Comparison of ENCODE assay signal across 15 mouse cellular contexts in the genomic region with DNA sequence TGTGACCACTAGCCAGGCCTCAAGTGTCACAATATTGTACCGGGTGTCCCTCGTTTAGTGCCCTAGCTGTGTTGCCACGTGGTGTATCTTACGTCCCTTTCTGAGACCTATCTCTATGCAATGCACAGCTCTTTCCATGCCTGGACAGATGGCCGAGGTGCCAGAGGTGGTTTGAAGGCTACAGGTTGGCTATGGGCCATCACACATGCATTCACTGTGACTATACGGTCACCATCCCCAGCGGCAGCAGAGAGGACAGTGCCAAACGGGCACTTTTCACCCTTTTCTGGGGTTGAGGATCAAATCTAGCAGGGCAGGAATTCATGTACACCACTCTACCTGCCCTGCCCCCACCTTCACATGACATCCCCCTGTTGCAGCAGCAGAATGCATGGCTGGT.
DNase-seq lines count a peak whose midpoint lies in the region; ATAC-seq and TF ChIP-seq lines count a peak whose summit lies in the region.
"Had no signal": no experiment of that assay in that cellular context is flagged by ENCODE, and none has a peak within 500 bp of the region (broad histone marks: within the 10 kb centered on the region; RNA-seq: fewer than 3 reads in every experiment).

No protein-coding gene starts in this region.

- peaks cover 55% of the 10 kb centered on the region for H3K4me1 ChIP-seq in hindbrain, embryonic 12.5 days
- peaks cover 53% of the 10 kb centered on the region for H3K4me1 ChIP-seq in midbrain, embryonic 13.5 days (replicated peaks)
- H3K4me1 ChIP-seq in neural tube, embryonic 15.5 days: peaks cover 50% of the 10 kb centered on the region
- peaks cover 4% of the 10 kb centered on the region; the same call in 1 of the 2 replicates for H3K4me1 ChIP-seq in intestine, postnatal 0 days (replicated peaks; ENCODE audit: control insufficient read depth, insufficient read depth, low read length)

- no peak overlapping the region for H3K9ac ChIP-seq in hindbrain, embryonic 12.5 days
- peak overlapping the region; percentile 39; the same call in 1 of the 2 replicates for H3K9ac ChIP-seq in midbrain, embryonic 13.5 days (replicated peaks)
- no peak overlapping the region for H3K9ac ChIP-seq in neural tube, embryonic 15.5 days (replicated peaks)
- no peak overlapping the region for H3K9ac ChIP-seq in intestine, postnatal 0 days (ENCODE audit: low read depth, low read length)
- H3K9ac ChIP-seq: embryonic facial prominence, embryonic 13.5 days; stomach, embryonic 15.5 days had no signal

- intact Hi-C loops in left cerebral cortex, postnatal 4 days (cut with DNase I): loop anchor here (5.0 kb wide), 1 partner anchor 71 kb away; a partner anchor contains a TSS

- WGBS in hindbrain, embryonic 12.5 days: 27% methylated on average over 8 of the region's 8 CpGs
- 18% methylated on average over 8 of the region's 8 CpGs for WGBS in midbrain, embryonic 13.5 days
- WGBS in neural tube, embryonic 15.5 days: 23% methylated on average over 8 of the region's 8 CpGs
- WGBS in intestine, postnatal 0 days: 77% methylated on average over 8 of the region's 8 CpGs

- no peak overlapping the region for H3K4me3 ChIP-seq in hindbrain, embryonic 12.5 days
- H3K4me3 ChIP-seq in midbrain, embryonic 13.5 days (replicated peaks): no peak overlapping the region
- H3K4me3 ChIP-seq in neural tube, embryonic 15.5 days (replicated peaks): no peak overlapping the region
- no peak overlapping the region for H3K4me3 ChIP-seq in intestine, postnatal 0 days (ENCODE audit: low read depth, low read length)
- H3K4me3 ChIP-seq: embryonic facial prominence, embryonic 13.5 days; left cerebral cortex, adult 2 months; stomach, embryonic 15.5 days had no signal

- H3K27me3 ChIP-seq in hindbrain, embryonic 12.5 days: peaks cover 53% of the 10 kb centered on the region
- peaks cover 61% of the 10 kb centered on the region for H3K27me3 ChIP-seq in midbrain, embryonic 13.5 days
- peaks cover 15% of the 10 kb centered on the region for H3K27me3 ChIP-seq in neural tube, embryonic 15.5 days (replicated peaks)
- H3K27me3 ChIP-seq in intestine, postnatal 0 days (replicated peaks; ENCODE audit: control insufficient read depth, insufficient read depth, low read length): no peaks in the 10 kb centered on the region

- DNase-seq in left cerebral cortex, postnatal 4 days: peak; percentile 47
- DNase-seq in left cerebral cortex, adult 18-20 months (ENCODE audit: low spot score in 2 of 2): no peak
- no peak for DNase-seq in frontal cortex, postnatal 25 days (ENCODE audit: low spot score in 2 of 2)
- no peak for DNase-seq in MN1 (ENCODE audit: low spot score)
- DNase-seq: lung, adult 2 months; thymus, postnatal 36 days had no signal

- no peak for TF ChIP-seq CTCF in intestine, postnatal 0 days (IDR thresholded peaks at IDR 0.05; ENCODE audit: low read depth)

- H3K27ac ChIP-seq in hindbrain, embryonic 12.5 days: peak overlapping the region; percentile 80
- peak overlapping the region; percentile 84 for H3K27ac ChIP-seq in midbrain, embryonic 13.5 days
- peak overlapping the region; percentile 56; the same call in 1 of the 2 replicates for H3K27ac ChIP-seq in neural tube, embryonic 15.5 days (replicated peaks)
- H3K27ac ChIP-seq in intestine, postnatal 0 days (ENCODE audit: low read depth, low read length): no peak overlapping the region
- H3K27ac ChIP-seq: left cerebral cortex, adult 2 months; macrophage; stomach, embryonic 15.5 days had no signal

- H3K4me2 ChIP-seq in hindbrain, embryonic 12.5 days (replicated peaks): peak overlapping the region; percentile 21; the same call in 1 of the 2 replicates
- no peak overlapping the region; the same call in 1 of the 2 replicates for H3K4me2 ChIP-seq in midbrain, embryonic 13.5 days (replicated peaks)
- no peak overlapping the region for H3K4me2 ChIP-seq in neural tube, embryonic 15.5 days
- H3K4me2 ChIP-seq in intestine, postnatal 0 days (replicated peaks; ENCODE audit: low read depth): no peak overlapping the region
- H3K4me2 ChIP-seq: embryonic facial prominence, embryonic 13.5 days; stomach, embryonic 15.5 days had no signal

- H3K36me3 ChIP-seq in hindbrain, embryonic 12.5 days: no peaks in the 10 kb centered on the region
- H3K36me3 ChIP-seq in midbrain, embryonic 13.5 days: no peaks in the 10 kb centered on the region
- no peaks in the 10 kb centered on the region for H3K36me3 ChIP-seq in neural tube, embryonic 15.5 days
- no peaks in the 10 kb centered on the region for H3K36me3 ChIP-seq in intestine, postnatal 0 days (ENCODE audit: control insufficient read depth, insufficient read depth)
- H3K36me3 ChIP-seq: embryonic facial prominence, embryonic 13.5 days; stomach, embryonic 15.5 days had no signal

- ATAC-seq in hindbrain, embryonic 12.5 days (ENCODE audit: low FRiP score): peak; percentile 11; the same call in 1 of the 2 replicates
- ATAC-seq in midbrain, embryonic 13.5 days: 0 out of 2 replicates have a peak, but pooled peaks have one; percentile 0
- ATAC-seq in neural tube, embryonic 15.5 days (ENCODE audit: low FRiP score): no peak
- ATAC-seq in intestine, postnatal 0 days: no peak
- ATAC-seq: CD4-positive, CD25-positive, alpha-beta regulatory T cell, adult 4 months had no signal

- H3K9me3 ChIP-seq in hindbrain, embryonic 12.5 days (replicated peaks): no peaks in the 10 kb centered on the region
- no peaks in the 10 kb centered on the region for H3K9me3 ChIP-seq in midbrain, embryonic 13.5 days
- no peaks in the 10 kb centered on the region for H3K9me3 ChIP-seq in neural tube, embryonic 15.5 days (replicated peaks)
- no peaks in the 10 kb centered on the region for H3K9me3 ChIP-seq in intestine, postnatal 0 days (ENCODE audit: control insufficient read depth)
- H3K9me3 ChIP-seq: embryonic facial prominence, embryonic 13.5 days; stomach, embryonic 15.5 days had no signal

Comparison
In these comparisons a context has a peak if more than half of its experiments do, and no peak if none do; other contexts are left out.
1. ATAC-seq: peak in hindbrain, embryonic 12.5 days (single experiment) and midbrain, embryonic 13.5 days (single experiment); none in neural tube, embryonic 15.5 days (single experiment) and intestine, postnatal 0 days (single experiment).